Mouse (Mus musculus) heart, embryonic 14.5 days (tissue): ENCODE measurements around the gene Ttc39a. TPM values are rescaled to one million over a fixed set of nuclear protein-coding genes. Genes with fewer than 3 reads are reported as not detected.

ENCODE experiments used
- ATAC-seq: fragments of 200-750 bp; cut with Nextera tagmentation; 2 replicates; pipeline ENCODE4 v1.8.0; 2017; ENCODE audit warnings: low read depth, moderate TSS enrichment; ENCODE audit not compliant: insufficient number of reproducible peaks, insufficient read depth, low FRiP score
- H3K27ac ChIP-seq, 2 experiments: fragments of 200-500 bp in 1 of 2; fragments of 300-500 bp in 1 of 2; sonication (generic) in 1 of 2; replicated peaks in 1 of 2; 2 replicates each; pipeline ENCODE4 v1.5.1; 2012 to 2014; ENCODE audit warnings: low read depth in 2 of 2, low read length in 2 of 2, control low read depth in 1 of 2, mild to moderate bottlenecking in 1 of 2, mixed read lengths in 1 of 2; ENCODE audit not compliant: control insufficient read depth in 1 of 2, insufficient read depth in 1 of 2
- H3K27me3 ChIP-seq: fragments of 300-500 bp; sonication (generic); 2 replicates; pipeline ENCODE4 v1.6.1; 2014; ENCODE audit warnings: mild to moderate bottlenecking, low read length, control low read depth; ENCODE audit not compliant: control insufficient read depth, insufficient read depth
- H3K36me3 ChIP-seq: fragments of 300-500 bp; sonication (generic); 2 replicates; pipeline ENCODE4 v1.6.1; 2014; ENCODE audit warnings: mild to moderate bottlenecking, control low read depth, low read length, mixed read lengths; ENCODE audit not compliant: control insufficient read depth, insufficient read depth
- H3K4me1 ChIP-seq, 2 experiments: fragments of 200-500 bp in 1 of 2; fragments of 300-500 bp in 1 of 2; sonication (generic) in 1 of 2; 2 replicates each; pipeline ENCODE4 v1.6.1; 2012 to 2014; ENCODE audit warnings: low read length in 2 of 2, control low read depth in 1 of 2, mixed read lengths in 1 of 2; ENCODE audit not compliant: control insufficient read depth in 2 of 2, insufficient read depth in 2 of 2
- H3K4me2 ChIP-seq: fragments of 300-500 bp; sonication (generic); 2 replicates; pipeline ENCODE4 v1.6.1; 2014; ENCODE audit warnings: mild to moderate bottlenecking, low read length
- H3K4me3 ChIP-seq, 2 experiments: fragments of 200-500 bp in 1 of 2; fragments of 300-500 bp in 1 of 2; sonication (generic) in 1 of 2; 2 replicates each; pipeline ENCODE4 v1.5.1; 2012 to 2014; ENCODE audit warnings: low read length in 2 of 2, mild to moderate bottlenecking in 2 of 2, control low read depth in 1 of 2, low read depth in 1 of 2, moderate library complexity in 1 of 2; ENCODE audit not compliant: control insufficient read depth in 1 of 2, insufficient read depth in 1 of 2
- H3K9ac ChIP-seq: fragments of 300-500 bp; sonication (generic); 2 replicates; pipeline ENCODE4 v1.6.1; 2014; ENCODE audit warnings: mild to moderate bottlenecking, low read length
- H3K9me3 ChIP-seq: fragments of 300-500 bp; sonication (generic); 2 replicates; pipeline ENCODE4 v1.6.1; 2016; ENCODE audit warnings: low read length, control low read depth; ENCODE audit not compliant: control insufficient read depth
- WGBS: fragments of 180-500 bp; shearing (Covaris S2); extraction: QIAGEN DNeasy Blood & Tissue Kit; methylation state at CpG from one replicate; pipeline ENCODE4 v1.1.7; 2014; 5-methylcytosine and 5-hydroxymethylcytosine counted together
- polyA plus RNA-seq: library from polyadenylated mRNA; unstranded; fragments of >200 nt; fragmentation: Nextera tagmentation; extraction: Ambion mirVana; gene quantifications from 2 replicates; pipeline ENCODE4 v1.2.1, GENCODE M21; 2014

Gene Ttc39a
- polyA plus RNA-seq, 1 experiment from 2014 or later: 7.7 TPM

- Histone ChIP-seq H3K9ac (peak overlapping the region; percentile 97), H3K4me3 (peak overlapping the region; percentile 64 to 99), H3K27me3 (no peaks in the 10 kb centered on the region), H3K9me3 (no peaks in the 10 kb centered on the region), H3K27ac (peak overlapping the region; percentile 95 to 97), H3K4me1 (peaks cover 0 to 8% of the 10 kb centered on the region in 2 experiments; a peak in 3 of 4 replicates), H3K36me3 (peaks cover 13% of the 10 kb centered on the region), H3K4me2 (peak overlapping the region; percentile 77)
- 1% methylated on average over 30 of the region's 39 CpGs for WGBS
- ATAC-seq: peak; percentile 99
Measured at GRCm38 (mm10) chr4:109476554-109477014, 70.2 kb downstream of the Ttc39a start.

GRCm38 (mm10) chr4:109477454-109477853 is 71.0 kb downstream of the Ttc39a start:
- H3K9ac ChIP-seq: no peak overlapping the region
- H3K4me2 ChIP-seq: no peak overlapping the region
- H3K27me3 ChIP-seq: no peaks in the 10 kb centered on the region
- no peak for ATAC-seq
- H3K9me3 ChIP-seq: no peaks in the 10 kb centered on the region
- peaks cover 6% of the 10 kb centered on the region for H3K36me3 ChIP-seq
- peaks cover 0 to 6% of the 10 kb centered on the region in 2 experiments; a peak in 3 of 4 replicates for H3K4me1 ChIP-seq
- H3K27ac ChIP-seq: no peak overlapping the region
- 86% methylated on average over 3 of the region's 3 CpGs for WGBS
- H3K4me3 ChIP-seq: no peak overlapping the region

GRCm38 (mm10) chr4:109481424-109481823 is 75.0 kb downstream of the Ttc39a start:
- Histone ChIP-seq H3K27ac (no peak overlapping the region), H3K4me1 (no peaks in the 10 kb centered on the region), H3K9ac (no peak overlapping the region), H3K4me2 (no peak overlapping the region), H3K27me3 (no peaks in the 10 kb centered on the region), H3K4me3 (no peak overlapping the region), H3K9me3 (no peaks in the 10 kb centered on the region), H3K36me3 (no peaks in the 10 kb centered on the region)
- no peak for ATAC-seq
- 72% methylated on average over 2 of the region's 2 CpGs for WGBS

- H3K4me2 ChIP-seq: no peak overlapping the region
- no peak overlapping the region for H3K9ac ChIP-seq
- no peak for ATAC-seq
- no peak overlapping the region for H3K4me3 ChIP-seq
- no peak overlapping the region for H3K27ac ChIP-seq
- H3K27me3 ChIP-seq: no peaks in the 10 kb centered on the region
- no peaks in the 10 kb centered on the region for H3K9me3 ChIP-seq
- no peaks in the 10 kb centered on the region for H3K4me1 ChIP-seq
- no peaks in the 10 kb centered on the region for H3K36me3 ChIP-seq
- 86% methylated on average over 1 of the region's 1 CpGs for WGBS
Measured at GRCm38 (mm10) chr4:109482701-109483100, 76.3 kb downstream of the Ttc39a start.

GRCm38 (mm10) chr4:109484621-109485020 is 78.2 kb downstream of the Ttc39a start, which contains the start of gene Rnf11:
Gene Rnf11, minus strand, starts transcription at chr4:109484728.
- no peak for ATAC-seq
- WGBS: 78% methylated on average over 3 of the region's 3 CpGs
- H3K4me1 ChIP-seq: no peaks in the 10 kb centered on the region

GRCm38 (mm10) chr4:109488812-109489211 is 82.4 kb downstream of the Ttc39a start:
- Histone ChIP-seq H3K36me3 (no peaks in the 10 kb centered on the region), H3K27me3 (no peaks in the 10 kb centered on the region), H3K4me1 (no peaks in the 10 kb centered on the region), H3K9me3 (no peaks in the 10 kb centered on the region), H3K4me2 (no peak overlapping the region), H3K9ac (no peak overlapping the region), H3K27ac (no peak overlapping the region), H3K4me3 (no peak overlapping the region)
- no peak for ATAC-seq
- 43% methylated on average over 1 of the region's 1 CpGs for WGBS

More at GRCm38 (mm10) chr4:109484621-109485020, 78.2 kb downstream of the Ttc39a start, which contains the start of gene Rnf11:
- no peaks in the 10 kb centered on the region for H3K36me3 ChIP-seq
- no peak within 1 kb of the TSS for H3K27ac ChIP-seq
- H3K9ac ChIP-seq: no peak within 1 kb of the TSS
- no peak within 1 kb of the TSS for H3K4me2 ChIP-seq
- H3K27me3 ChIP-seq: no peaks in the 10 kb centered on the region
- H3K4me3 ChIP-seq: no peak within 1 kb of the TSS
- no peaks in the 10 kb centered on the region for H3K9me3 ChIP-seq

- Histone ChIP-seq H3K4me1 (no peaks in the 10 kb centered on the region), H3K4me3 (no peak overlapping the region)
Measured at GRCm38 (mm10) chr4:109493581-109493980, 87.2 kb downstream of the Ttc39a start.

More at GRCm38 (mm10) chr4:109493581-109493980, 87.2 kb downstream of the Ttc39a start:
- Histone ChIP-seq H3K27me3 (no peaks in the 10 kb centered on the region), H3K27ac (no peak overlapping the region), H3K9ac (no peak overlapping the region), H3K9me3 (no peaks in the 10 kb centered on the region), H3K4me2 (no peak overlapping the region), H3K36me3 (no peaks in the 10 kb centered on the region)
- ATAC-seq: no peak
